Mouse (Mus musculus) ES-E14 (cell line): ENCODE measurements at regions not wholly inside any gene's neighbourhood (a gene's known extent, or its start where the extent isn't known, plus 50 kb on each side); places are given as distances from the start of the nearest gene placed in this dataset.

Experiments used
- CHD2 ChIP-seq: IDR thresholded peaks from 2 replicates; pipeline ENCODE4 v1.6.1; 2014; ENCODE audit warnings: mild to moderate bottlenecking, low read depth, low read length, inconsistent platforms
- HCFC1 ChIP-seq: IDR thresholded peaks from 2 replicates; pipeline ENCODE4 v1.6.1; 2012; ENCODE audit warnings: low read length, inconsistent platforms, borderline replicate concordance; ENCODE audit not compliant: insufficient read depth
- MAFK ChIP-seq: IDR thresholded peaks from 2 replicates; pipeline ENCODE4 v1.6.1; 2014; ENCODE audit warnings: mild to moderate bottlenecking, low read depth, low read length, inconsistent platforms; ENCODE audit not compliant: insufficient read depth
- ZC3H11A ChIP-seq: IDR thresholded peaks from 2 replicates; pipeline ENCODE4 v1.6.1; 2012; ENCODE audit warnings: low read depth, mild to moderate bottlenecking, inconsistent platforms, low read length, borderline replicate concordance
- ZNF384 ChIP-seq: IDR thresholded peaks from 2 replicates; pipeline ENCODE4 v1.6.1; 2012; ENCODE audit warnings: low read depth, low read length, inconsistent platforms

DNA sequence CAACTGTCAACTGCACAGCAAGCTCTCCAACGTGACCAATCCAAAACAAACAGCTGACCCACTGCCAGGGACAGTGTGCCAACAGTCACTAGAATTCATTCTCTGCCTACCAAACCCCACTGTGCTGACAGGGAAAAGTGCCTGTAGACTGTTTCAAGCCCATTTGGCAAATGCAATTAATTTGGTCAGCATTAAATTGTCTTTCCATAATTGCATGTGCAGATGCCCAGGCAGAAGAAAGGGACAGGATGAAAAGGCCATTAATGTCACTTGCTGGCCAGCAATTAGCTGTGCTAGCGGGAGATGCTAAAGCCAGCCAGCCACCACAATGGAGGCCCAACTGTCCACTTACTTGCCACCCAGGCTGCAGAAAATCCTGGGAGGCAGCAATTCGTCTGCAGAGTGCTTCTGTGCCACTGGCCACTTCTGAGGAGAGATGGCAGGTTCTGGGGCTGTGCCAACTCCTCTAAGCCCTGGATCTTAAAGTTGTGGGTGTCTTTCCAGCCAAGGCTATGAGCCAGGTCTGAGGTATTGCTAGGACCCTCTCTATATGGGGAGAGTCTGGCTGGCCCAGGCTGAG, 108.8 kb upstream of the Kdm8 start:
- TF ChIP-seq MAFK (no peak), HCFC1 (no peak), ZC3H11A (no peak), CHD2 (no peak), ZNF384 (no peak)
